Mouse (Mus musculus): Measurements from ENCODE around the gene Brf1.

DNA sequence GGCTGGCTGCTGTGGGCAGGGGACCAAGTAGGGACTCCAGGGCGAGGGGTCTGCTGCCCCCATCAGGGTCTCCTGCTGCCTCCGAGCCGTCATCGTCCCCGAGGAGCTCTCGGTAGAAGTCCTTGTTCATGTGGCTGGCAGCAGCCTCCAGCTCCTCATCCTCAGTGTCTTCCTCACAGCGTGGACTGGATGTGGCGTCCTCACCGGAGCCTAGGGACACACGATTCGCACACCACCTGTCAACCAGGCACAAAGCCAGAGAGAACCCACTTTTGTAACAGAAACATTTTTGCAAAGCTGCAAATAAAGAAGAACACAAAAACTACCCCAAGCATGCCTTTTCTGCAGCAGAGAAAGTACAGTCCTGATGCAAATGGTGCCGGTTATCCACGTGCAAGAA, 34.7 kb downstream of the Brf1 start:
- TF ChIP-seq CTCF (IDR thresholded peaks at IDR 0.05; ENCODE audit: control insufficient read depth, insufficient read depth, insufficient replicate concordance, low read depth, low read length): no peak
- no peak for TF ChIP-seq POLR2A (IDR thresholded peaks at IDR 0.05; ENCODE audit: control insufficient read depth, low read depth, low read length)
